In the genomic region with DNA sequence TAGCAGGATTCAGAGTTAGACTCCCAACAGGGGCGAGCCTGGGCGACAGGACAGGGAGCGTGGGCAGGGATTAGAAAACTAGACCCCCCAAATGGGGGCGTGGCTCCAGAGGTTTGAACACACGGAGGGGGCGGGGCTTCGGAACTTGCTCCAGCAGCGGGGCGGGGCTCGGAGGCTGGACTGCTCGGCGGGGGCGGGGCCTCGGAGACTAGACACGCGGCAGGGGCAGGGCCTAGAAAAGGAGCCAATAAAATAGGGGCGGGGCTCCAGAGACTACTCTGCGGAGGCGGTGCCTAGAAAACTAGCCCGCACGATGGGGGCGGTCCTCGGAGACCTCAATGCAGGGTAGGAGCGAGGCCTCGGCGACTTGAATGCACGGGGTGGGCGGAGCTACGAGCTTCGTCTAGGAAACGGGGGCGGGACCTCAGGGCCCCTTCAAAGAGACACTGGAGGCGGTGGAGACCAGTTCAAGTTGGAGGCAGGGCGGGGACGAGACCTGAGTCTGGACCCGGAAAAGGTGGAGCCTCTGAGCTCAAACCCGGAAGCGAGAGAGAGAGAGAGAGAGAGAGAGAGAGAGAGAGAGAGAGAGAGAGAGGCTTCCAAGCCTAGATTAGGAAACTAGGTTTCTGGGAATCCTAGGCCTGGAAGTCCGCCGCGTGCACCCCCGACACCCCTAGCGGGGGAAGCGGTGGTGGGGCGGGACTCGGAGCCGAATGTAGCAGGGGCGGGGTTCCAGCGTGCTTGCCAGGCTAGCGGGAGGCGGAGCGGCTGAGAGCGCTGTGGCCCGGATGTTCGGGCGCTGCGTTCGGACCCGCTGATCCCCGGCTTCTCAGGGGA, we compare ENCODE assay signal across 8 mouse cellular contexts. TPM values are rescaled to one million over a fixed set of nuclear protein-coding genes. Genes with fewer than 3 reads are reported as not detected.
A peak's percentile ranks its signal among the peaks of the same experiment; 100 is the strongest.
DNase-seq lines count a peak whose midpoint lies in the region; ATAC-seq lines count a peak whose summit lies in the region.

A gene (minus strand): TSS at position 111 of the 837 bp plus-strand sequence.
A gene (plus strand): TSS at position 261 of the 837 bp plus-strand sequence.

- ATAC-seq in megakaryocyte progenitor cell, adult 5-6 weeks (replicated peaks; ENCODE audit: poor library complexity): peak; percentile 85

- DNase-seq in adipocyte (ENCODE audit: low spot score): peak; percentile 100
- peak; percentile 99 for DNase-seq in embryo, embryonic 10 days (ENCODE audit: low spot score)
- peak; percentile 100 for DNase-seq in gastrocnemius, postnatal 10 days
- DNase-seq in induced T-regulatory cell, adult 2 months (ENCODE audit: low read depth): peak; percentile 100
- DNase-seq in left cerebral cortex, adult 9 months (ENCODE audit: low spot score in 2 of 2): peak; percentile 99
- peak; percentile 99 for DNase-seq in right cerebral cortex, postnatal 14 days
- DNase-seq in urinary bladder, postnatal 36 days (ENCODE audit: low spot score in 2 of 2): peak; percentile 99 to 100

RNA-seq across cellular contexts. Expression of the first gene that starts in this region (rescaled TPM):
- total RNA-seq in gastrocnemius, postnatal 10 days (2021): 1 to 10 TPM; 4.5 to 4.9 TPM
- total RNA-seq in megakaryocyte progenitor cell, adult 5-6 weeks (2015): 0.42 and 1.8 TPM in 2 replicates
- 0.84 and 1.7 TPM in 2 replicates for total RNA-seq in megakaryocyte progenitor cell, adult 5-6 weeks (2017)

RNA-seq across cellular contexts. Expression of the second gene that starts in this region (rescaled TPM):
- 10 to 100 TPM; 18.3 to 20.9 TPM for total RNA-seq in gastrocnemius, postnatal 10 days (2021)
- total RNA-seq in megakaryocyte progenitor cell, adult 5-6 weeks (2015): 33.8 and 41.6 TPM in 2 replicates
- 17.0 and 23.6 TPM in 2 replicates for total RNA-seq in megakaryocyte progenitor cell, adult 5-6 weeks (2017)

Comparison
In these comparisons a context has a peak if more than half of its experiments do, and no peak if none do; other contexts are left out.
1. Peak in every context shown above with its lines: DNase-seq and ATAC-seq.